In the genomic region with DNA sequence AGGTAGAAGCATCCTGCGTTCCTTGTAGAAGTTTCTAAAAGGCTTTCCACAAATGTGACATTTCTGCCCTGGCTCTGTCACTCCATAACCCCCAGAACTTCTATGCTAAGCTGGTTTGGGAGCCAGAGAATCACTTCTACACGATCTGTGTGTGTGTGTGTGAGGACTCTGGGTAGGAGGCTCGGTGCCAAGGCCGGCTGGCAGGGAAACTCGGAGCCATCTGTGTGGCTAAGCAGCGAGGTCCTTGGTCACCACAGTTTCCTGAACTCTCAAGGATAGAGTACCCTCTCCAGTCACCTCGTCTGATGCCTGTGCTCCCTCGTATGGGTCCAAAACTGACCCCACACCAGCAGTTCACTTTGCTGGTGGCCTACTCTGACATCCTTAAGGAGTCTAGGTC, we compare ENCODE assay signal across 17 mouse cellular contexts.
A peak's percentile ranks its signal among the peaks of the same experiment; 100 is the strongest.
DNase-seq lines count a peak whose midpoint lies in the region; ATAC-seq and TF ChIP-seq lines count a peak whose summit lies in the region.
"Had no signal": no experiment of that assay in that cellular context is flagged by ENCODE, and none has a peak within 500 bp of the region (broad histone marks: within the 10 kb centered on the region; RNA-seq: fewer than 3 reads in every experiment).

No protein-coding gene starts in this region.

- H3K27me3 ChIP-seq in hindbrain, embryonic 15.5 days, result no peaks in the 10 kb centered on the region
- no peaks in the 10 kb centered on the region for H3K27me3 ChIP-seq in hindbrain, embryonic 14.5 days (ENCODE audit: control insufficient read depth, insufficient read depth, low read length)
- H3K27me3 ChIP-seq in intestine, postnatal 0 days (replicated peaks; ENCODE audit: control insufficient read depth, insufficient read depth, low read length), result no peaks in the 10 kb centered on the region
- H3K27me3 ChIP-seq: forebrain, embryonic 15.5 days; heart, embryonic 15.5 days; limb, embryonic 12.5 days; liver, embryonic 15.5 days; midbrain, embryonic 15.5 days had no signal

- H3K4me1 ChIP-seq in hindbrain, embryonic 15.5 days (replicated peaks), result peaks cover 18% of the 10 kb centered on the region; the same call in 1 of the 2 replicates
- H3K4me1 ChIP-seq in hindbrain, embryonic 14.5 days (replicated peaks; ENCODE audit: control insufficient read depth, insufficient read depth, low read length), result no peaks in the 10 kb centered on the region
- no peaks in the 10 kb centered on the region for H3K4me1 ChIP-seq in intestine, postnatal 0 days (replicated peaks; ENCODE audit: control insufficient read depth, insufficient read depth, low read length)
- H3K4me1 ChIP-seq: limb, embryonic 12.5 days had no signal

- DNase-seq in adrenal gland, postnatal 25 days, result peak; percentile 32
- DNase-seq in adrenal gland, adult 18-20 months (ENCODE audit: low spot score in 2 of 2), result no peak
- DNase-seq in hindbrain, embryonic 14.5 days (ENCODE audit: low spot score), result no peak
- peak; percentile 85 for DNase-seq in brain, adult 2 months (ENCODE audit: low read depth, low spot score)
- DNase-seq in cerebellum, adult 9-10 months, result peak; percentile 90
- DNase-seq in frontal cortex, postnatal 36 days (ENCODE audit: low spot score in 2 of 2), result no peak
- DNase-seq: embryo, embryonic 11 days; kidney, adult 9 months; thymus, postnatal 36 days had no signal

- no peak for TF ChIP-seq CTCF in intestine, postnatal 0 days (IDR thresholded peaks at IDR 0.05; ENCODE audit: low read depth)

- H3K4me2 ChIP-seq in hindbrain, embryonic 15.5 days, result no peak overlapping the region
- no peak overlapping the region for H3K4me2 ChIP-seq in hindbrain, embryonic 14.5 days (replicated peaks)
- H3K4me2 ChIP-seq in intestine, postnatal 0 days (replicated peaks; ENCODE audit: low read depth), result no peak overlapping the region
- H3K4me2 ChIP-seq: forebrain, embryonic 15.5 days; heart, embryonic 15.5 days; limb, embryonic 12.5 days; liver, embryonic 15.5 days; midbrain, embryonic 15.5 days had no signal

- peaks cover 46% of the 10 kb centered on the region for H3K36me3 ChIP-seq in hindbrain, embryonic 15.5 days
- H3K36me3 ChIP-seq in hindbrain, embryonic 14.5 days (replicated peaks; ENCODE audit: control insufficient read depth, insufficient read depth), result peaks cover 88% of the 10 kb centered on the region
- peaks cover 54% of the 10 kb centered on the region for H3K36me3 ChIP-seq in intestine, postnatal 0 days (ENCODE audit: control insufficient read depth, insufficient read depth)
- H3K36me3 ChIP-seq: liver, embryonic 15.5 days had no signal

- no peak for ATAC-seq in hindbrain, embryonic 15.5 days (ENCODE audit: low FRiP score, low read depth)
- no peak for ATAC-seq in hindbrain, embryonic 14.5 days (ENCODE audit: low FRiP score)
- ATAC-seq in intestine, postnatal 0 days, result no peak
- ATAC-seq: activated CD4-positive, CD25-positive, alpha-beta regulatory T cell, adult 4 months; forebrain, embryonic 15.5 days; midbrain, embryonic 15.5 days had no signal

- no peaks in the 10 kb centered on the region for H3K9me3 ChIP-seq in hindbrain, embryonic 15.5 days
- no peaks in the 10 kb centered on the region for H3K9me3 ChIP-seq in hindbrain, embryonic 14.5 days (ENCODE audit: control insufficient read depth, low read length)
- no peaks in the 10 kb centered on the region for H3K9me3 ChIP-seq in intestine, postnatal 0 days (ENCODE audit: control insufficient read depth)
- H3K9me3 ChIP-seq: forebrain, embryonic 15.5 days; heart, embryonic 15.5 days; limb, embryonic 12.5 days; liver, embryonic 15.5 days; midbrain, embryonic 15.5 days had no signal

- 0 out of 2 replicates have a peak overlapping the region, but pooled peaks have one; percentile 30 for H3K27ac ChIP-seq in hindbrain, embryonic 15.5 days (replicated peaks)
- H3K27ac ChIP-seq in hindbrain, embryonic 14.5 days, result no peak overlapping the region
- H3K27ac ChIP-seq in intestine, postnatal 0 days (ENCODE audit: low read depth, low read length), result no peak overlapping the region
- H3K27ac ChIP-seq: forebrain, embryonic 15.5 days; heart, embryonic 15.5 days; limb, embryonic 12.5 days; liver, embryonic 15.5 days; midbrain, embryonic 15.5 days had no signal

- H3K9ac ChIP-seq in hindbrain, embryonic 15.5 days, result no peak overlapping the region
- no peak overlapping the region for H3K9ac ChIP-seq in hindbrain, embryonic 14.5 days
- no peak overlapping the region for H3K9ac ChIP-seq in intestine, postnatal 0 days (ENCODE audit: low read depth, low read length)
- H3K9ac ChIP-seq: forebrain, embryonic 15.5 days; heart, embryonic 15.5 days; limb, embryonic 12.5 days; liver, embryonic 15.5 days; midbrain, embryonic 15.5 days had no signal

- 74% methylated on average over 8 of the region's 8 CpGs for WGBS in hindbrain, embryonic 15.5 days
- WGBS in hindbrain, embryonic 14.5 days, result 79% methylated on average over 8 of the region's 8 CpGs
- 88% methylated on average over 8 of the region's 8 CpGs for WGBS in intestine, postnatal 0 days

- no peak overlapping the region for H3K4me3 ChIP-seq in hindbrain, embryonic 15.5 days
- H3K4me3 ChIP-seq in hindbrain, embryonic 14.5 days (replicated peaks; ENCODE audit: low read length), result no peak overlapping the region
- H3K4me3 ChIP-seq in intestine, postnatal 0 days (ENCODE audit: low read depth, low read length), result no peak overlapping the region
- H3K4me3 ChIP-seq: forebrain, embryonic 15.5 days; heart, embryonic 15.5 days; limb, embryonic 12.5 days; liver, embryonic 15.5 days; midbrain, embryonic 15.5 days had no signal

Comparison
In these comparisons a context has a peak if more than half of its experiments do, and no peak if none do; other contexts are left out.
1. DNase-seq: peak in adrenal gland, postnatal 25 days (single experiment), brain, adult 2 months (single experiment) and cerebellum, adult 9-10 months (single experiment); none in adrenal gland, adult 18-20 months (0 of 2), hindbrain, embryonic 14.5 days (single experiment) and frontal cortex, postnatal 36 days (0 of 2).